Mouse (Mus musculus) kidney, adult 2 months (tissue): ENCODE measurements around the gene Hand2. TPM values are rescaled to one million over a fixed set of nuclear protein-coding genes. Genes with fewer than 3 reads are reported as not detected.

Source experiments
- DNase-seq: peaks from one replicate; pipeline ENCODE4 v3.0.0; 2021
- H3K27ac ChIP-seq: fragments of 200-500 bp; 2 replicates; pipeline ENCODE4 v1.5.1; 2012; ENCODE audit warnings: low read depth, low read length, control low read depth, inconsistent platforms; ENCODE audit not compliant: insufficient read depth
- H3K27me3 ChIP-seq: fragments of 200-500 bp; replicated peaks from 2 replicates; pipeline ENCODE4 v1.6.1; 2012; ENCODE audit warnings: mild to moderate bottlenecking, moderate library complexity, low read length, inconsistent platforms; ENCODE audit not compliant: control insufficient read depth, insufficient read depth
- H3K36me3 ChIP-seq: fragments of 200-500 bp; 2 replicates; pipeline ENCODE4 v1.6.1; 2012; ENCODE audit warnings: mild to moderate bottlenecking, moderate library complexity, low read length, inconsistent platforms; ENCODE audit not compliant: control insufficient read depth, insufficient read depth
- H3K4me1 ChIP-seq: fragments of 200-500 bp; 2 replicates; pipeline ENCODE4 v1.6.1; 2011; ENCODE audit warnings: low read length; ENCODE audit not compliant: control insufficient read depth, insufficient read depth
- H3K4me3 ChIP-seq: fragments of 200-500 bp; 2 replicates; pipeline ENCODE4 v1.5.1; 2011; ENCODE audit warnings: mild to moderate bottlenecking, low read depth, low read length, control low read depth; ENCODE audit not compliant: insufficient read depth
- CTCF ChIP-seq: fragments of 200-500 bp; conservative IDR thresholded peaks from 2 replicates; pipeline ENCODE4 v1.5.1; 2011; ENCODE audit warnings: low read depth, mild to moderate bottlenecking, control low read depth, low read length, moderate library complexity, mixed read lengths; ENCODE audit not compliant: insufficient read depth, insufficient read length
- POLR2A ChIP-seq: fragments of 200-500 bp; IDR thresholded peaks from one replicate; pipeline ENCODE4 v1.6.1; 2011; ENCODE audit warnings: low read depth, low read length, control low read depth
- WGBS: fragments of 180-500 bp; shearing (Covaris S2); methylation state at CpG from one replicate; pipeline ENCODE4 v1.1.7; 2018; 5-methylcytosine and 5-hydroxymethylcytosine counted together
- polyA plus RNA-seq: library from polyadenylated mRNA; depleted of rRNA; stranded (reverse); fragments of >200 nt; gene quantifications from 2 replicates; pipeline ENCODE4 v1.2.3, GENCODE M21; 2012; rRNA removed

Hand2 gene
- 0.23 and 0.33 TPM in 2 replicates for polyA plus RNA-seq

GRCm38 (mm10) chr8:57320851-57321743 lies at the start of gene Hand2:
Hand2 (plus strand) TSS chr8:57320983.
- H3K36me3 ChIP-seq, result no peaks in the 10 kb centered on the region
- H3K27ac ChIP-seq, result no peak within 1 kb of the TSS
- peaks cover 19% of the 10 kb centered on the region for H3K27me3 ChIP-seq
- H3K4me1 ChIP-seq, result no peaks in the 10 kb centered on the region
- 3% methylated on average over 83 of the region's 83 CpGs for WGBS
- H3K4me3 ChIP-seq, result no peak within 1 kb of the TSS
- DNase-seq, result no peak
- TF ChIP-seq POLR2A (no peak), CTCF (no peak)

- no peak for DNase-seq
- no peak overlapping the region for H3K4me3 ChIP-seq
- no peaks in the 10 kb centered on the region; the same call in 1 of the 2 replicates for H3K27me3 ChIP-seq
- 63% methylated on average over 3 of the region's 3 CpGs for WGBS
- H3K4me1 ChIP-seq, result no peaks in the 10 kb centered on the region
- H3K36me3 ChIP-seq, result no peaks in the 10 kb centered on the region
- TF ChIP-seq POLR2A, result no peak
- no peak for TF ChIP-seq CTCF
- H3K27ac ChIP-seq, result no peak overlapping the region
Measured at GRCm38 (mm10) chr8:57273055-57273454, 47.7 kb upstream of the Hand2 start.

GRCm38 (mm10) chr8:57293441-57293840 lies 27.3 kb upstream of the Hand2 start:
- TF ChIP-seq POLR2A (no peak), CTCF (no peak)
- WGBS, result 70% methylated on average over 4 of the region's 4 CpGs

GRCm38 (mm10) chr8:57303513-57303912 lies 17.3 kb upstream of the Hand2 start:
- no peaks in the 10 kb centered on the region for H3K36me3 ChIP-seq
- DNase-seq, result no peak
- H3K4me1 ChIP-seq, result no peaks in the 10 kb centered on the region
- TF ChIP-seq CTCF, result no peak
- no peak for TF ChIP-seq POLR2A
- no peak overlapping the region for H3K27ac ChIP-seq
- no peak overlapping the region for H3K4me3 ChIP-seq
- 74% methylated on average over 1 of the region's 1 CpGs for whole genome bisulfite sequencing
- no peaks in the 10 kb centered on the region; the same call in 1 of the 2 replicates for H3K27me3 ChIP-seq

More at GRCm38 (mm10) chr8:57293441-57293840, 27.3 kb upstream of the Hand2 start:
- no peaks in the 10 kb centered on the region for H3K27me3 ChIP-seq
- no peaks in the 10 kb centered on the region for H3K36me3 ChIP-seq
- H3K4me3 ChIP-seq, result no peak overlapping the region
- H3K27ac ChIP-seq, result no peak overlapping the region
- no peak for DNase-seq
- H3K4me1 ChIP-seq, result no peaks in the 10 kb centered on the region

- DNase-seq, result no peak
- 45% methylated on average over 11 of the region's 11 CpGs for WGBS
- TF ChIP-seq POLR2A (no peak), CTCF (no peak)
- no peaks in the 10 kb centered on the region for H3K4me1 ChIP-seq
- no peak overlapping the region for H3K4me3 ChIP-seq
- H3K27me3 ChIP-seq, result no peaks in the 10 kb centered on the region; the same call in 1 of the 2 replicates
- H3K27ac ChIP-seq, result no peak overlapping the region
- H3K36me3 ChIP-seq, result no peaks in the 10 kb centered on the region
Measured at GRCm38 (mm10) chr8:57304944-57305343, 15.8 kb upstream of the Hand2 start.

GRCm38 (mm10) chr8:57306441-57306840 lies 14.3 kb upstream of the Hand2 start:
- Histone ChIP-seq H3K36me3 (no peaks in the 10 kb centered on the region), H3K27ac (no peak overlapping the region), H3K27me3 (no peaks in the 10 kb centered on the region; the same call in 1 of the 2 replicates), H3K4me1 (no peaks in the 10 kb centered on the region), H3K4me3 (no peak overlapping the region)
- DNase-seq, result no peak
- TF ChIP-seq POLR2A (no peak), CTCF (no peak)
- WGBS, result 70% methylated on average over 1 of the region's 1 CpGs

GRCm38 (mm10) chr8:57309844-57310485 lies 10.8 kb upstream of the Hand2 start:
- no peak overlapping the region for H3K27ac ChIP-seq
- no peaks in the 10 kb centered on the region for H3K36me3 ChIP-seq
- H3K4me1 ChIP-seq, result no peaks in the 10 kb centered on the region
- DNase-seq, result no peak
- WGBS, result 30% methylated on average over 1 of the region's 1 CpGs
- H3K4me3 ChIP-seq, result no peak overlapping the region
- no peak for TF ChIP-seq CTCF
- no peak for TF ChIP-seq POLR2A
- H3K27me3 ChIP-seq, result peaks cover 10% of the 10 kb centered on the region
